Mouse (Mus musculus) hindbrain, postnatal 0 days (tissue): ENCODE results near the gene Lrrn4cl. TPM values are rescaled to one million over a fixed set of nuclear protein-coding genes. Genes with fewer than 3 reads are reported as not detected.

Experiments
- ATAC-seq: fragments of 200-750 bp; cut with Nextera tagmentation; 2 replicates; pipeline ENCODE4 v1.8.0; 2017; ENCODE audit warnings: mild to moderate bottlenecking, moderate TSS enrichment, moderate library complexity
- DNase-seq: peaks from one replicate; pipeline ENCODE4 v3.0.0-alpha.2; 2015; ENCODE audit warnings: low spot score
- H3K27ac ChIP-seq: fragments of 300-500 bp; sonication (generic); 2 replicates; pipeline ENCODE4 v1.5.1; 2014; ENCODE audit warnings: mild to moderate bottlenecking
- H3K27me3 ChIP-seq: fragments of 300-500 bp; sonication (generic); 2 replicates; pipeline ENCODE4 v1.6.1; 2014; ENCODE audit warnings: low read length, mixed read lengths; ENCODE audit not compliant: insufficient read depth
- H3K36me3 ChIP-seq: fragments of 300-500 bp; sonication (generic); 2 replicates; pipeline ENCODE4 v1.6.1; 2014; ENCODE audit warnings: low read length, mixed read lengths; ENCODE audit not compliant: insufficient read depth
- H3K4me1 ChIP-seq: fragments of 300-500 bp; sonication (generic); 2 replicates; pipeline ENCODE4 v1.6.1; 2014; ENCODE audit warnings: antibody characterized with exemption, low read length, mixed read lengths; ENCODE audit not compliant: insufficient read depth
- H3K4me2 ChIP-seq: fragments of 300-500 bp; sonication (generic); 2 replicates; pipeline ENCODE4 v1.6.1; 2014; ENCODE audit warnings: low read depth, mild to moderate bottlenecking, low read length, moderate library complexity, mixed read lengths
- H3K4me3 ChIP-seq: fragments of 300-500 bp; sonication (generic); 2 replicates; pipeline ENCODE4 v1.5.1; 2014; ENCODE audit warnings: low read length
- H3K9ac ChIP-seq: fragments of 300-500 bp; sonication (generic); replicated peaks from 2 replicates; pipeline ENCODE4 v1.6.1; 2014; ENCODE audit warnings: mild to moderate bottlenecking, low read length, moderate library complexity, mixed read lengths
- H3K9me3 ChIP-seq: fragments of 300-500 bp; sonication (generic); 2 replicates; pipeline ENCODE4 v1.6.1; 2016; ENCODE audit warnings: low read length, mixed read lengths
- CTCF ChIP-seq: IDR thresholded peaks from 2 replicates; pipeline ENCODE4 v1.5.1; 2016; ENCODE audit warnings: antibody characterized with exemption, control low read depth, low read depth
- WGBS: fragments of 180-500 bp; shearing (Covaris S2); extraction: QIAGEN DNeasy Blood & Tissue Kit; methylation state at CpG from one replicate; pipeline ENCODE4 v1.1.7; 2014; 5-methylcytosine and 5-hydroxymethylcytosine counted together
- polyA plus RNA-seq: library from polyadenylated mRNA; unstranded; fragments of >200 nt; fragmentation: Nextera tagmentation; extraction: Ambion mirVana; gene quantifications from 2 replicates; pipeline ENCODE4 v1.2.1, GENCODE M21; 2015
- total RNA-seq: library from RNA; depleted of rRNA; stranded (reverse); fragments of >200 nt; gene quantifications from 2 replicates; pipeline ENCODE4 v1.2.3, GENCODE M21; 2014

Lrrn4cl gene
- total and polyA plus RNA-seq, 2 experiments from 2014 or later, result 1.6 to 1.8 TPM

GRCm38 (mm10) chr19:8838041-8838730 is 12.4 kb upstream of the Lrrn4cl start:
- H3K4me1 ChIP-seq, result peaks cover 8% of the 10 kb centered on the region
- DNase-seq, result peak; percentile 67
- H3K4me3 ChIP-seq, result peak overlapping the region; percentile 51
- H3K9ac ChIP-seq, result peak overlapping the region; percentile 73
- peak overlapping the region; percentile 97 for H3K27ac ChIP-seq
- no peak for ATAC-seq
- peak overlapping the region; percentile 91 for H3K4me2 ChIP-seq
- WGBS, result 9% methylated on average over 15 of the region's 15 CpGs
- peaks cover 14% of the 10 kb centered on the region; the same call in 1 of the 2 replicates for H3K36me3 ChIP-seq
- no peaks in the 10 kb centered on the region for H3K9me3 ChIP-seq
- no peaks in the 10 kb centered on the region for H3K27me3 ChIP-seq
- TF ChIP-seq CTCF, result no peak

GRCm38 (mm10) chr19:8839103-8839907 is 11.3 kb upstream of the Lrrn4cl start, which contains the start of gene Gng3:
Gene Gng3, minus strand, starts transcription at chr19:8839194.
- peak within 1 kb of the TSS; percentile 51 for H3K4me3 ChIP-seq
- WGBS, result 30% methylated on average over 11 of the region's 11 CpGs
- TF ChIP-seq CTCF, result peak; percentile 12; the same call in 1 of the 2 replicates
- peaks cover 10% of the 10 kb centered on the region; the same call in 1 of the 2 replicates for H3K36me3 ChIP-seq
- H3K4me1 ChIP-seq, result peaks cover 8% of the 10 kb centered on the region
- no peaks in the 10 kb centered on the region for H3K9me3 ChIP-seq
- DNase-seq, result peak; percentile 92
- peak within 1 kb of the TSS; percentile 73 for H3K9ac ChIP-seq
- H3K4me2 ChIP-seq, result peak within 1 kb of the TSS; percentile 91
- H3K27ac ChIP-seq, result peak within 1 kb of the TSS; percentile 97
- H3K27me3 ChIP-seq, result no peaks in the 10 kb centered on the region
- ATAC-seq, result peak; percentile 87

GRCm38 (mm10) chr19:8839908-8840791 is 10.4 kb upstream of the Lrrn4cl start:
- DNase-seq (peak; percentile 76), ATAC-seq (peak; percentile 28)
- WGBS, result 12% methylated on average over 29 of the region's 29 CpGs
- H3K36me3 ChIP-seq, result peaks cover 3% of the 10 kb centered on the region; the same call in 1 of the 2 replicates
- no peaks in the 10 kb centered on the region for H3K27me3 ChIP-seq
- no peak for TF ChIP-seq CTCF
- H3K27ac ChIP-seq, result peak overlapping the region; percentile 97
- H3K9me3 ChIP-seq, result no peaks in the 10 kb centered on the region
- peak overlapping the region; percentile 51 for H3K4me3 ChIP-seq
- peak overlapping the region; percentile 91 for H3K4me2 ChIP-seq
- H3K9ac ChIP-seq, result peak overlapping the region; percentile 73
- H3K4me1 ChIP-seq, result peaks cover 8% of the 10 kb centered on the region

GRCm38 (mm10) chr19:8841012-8841411 is 9.6 kb upstream of the Lrrn4cl start:
- DNase-seq (no peak), ATAC-seq (no peak)
- WGBS, result 86% methylated on average over 7 of the region's 7 CpGs

GRCm38 (mm10) chr19:8842961-8843360 is 7.6 kb upstream of the Lrrn4cl start:
- TF ChIP-seq CTCF, result no peak
- Histone ChIP-seq H3K9ac (no peak overlapping the region), H3K36me3 (peaks cover 26% of the 10 kb centered on the region), H3K9me3 (no peaks in the 10 kb centered on the region), H3K27me3 (no peaks in the 10 kb centered on the region), H3K4me1 (peaks cover 8% of the 10 kb centered on the region), H3K4me2 (no peak overlapping the region), H3K4me3 (no peak overlapping the region), H3K27ac (no peak overlapping the region)
- 87% methylated on average over 6 of the region's 6 CpGs for WGBS
- DNase-seq (no peak), ATAC-seq (no peak)

More at GRCm38 (mm10) chr19:8841012-8841411, 9.6 kb upstream of the Lrrn4cl start:
- Histone ChIP-seq H3K9me3 (no peaks in the 10 kb centered on the region), H3K4me1 (peaks cover 8% of the 10 kb centered on the region), H3K9ac (peak overlapping the region; percentile 73), H3K36me3 (peaks cover 8% of the 10 kb centered on the region; the same call in 1 of the 2 replicates), H3K4me2 (peak overlapping the region; percentile 91), H3K27ac (peak overlapping the region; percentile 97; the same call in 1 of the 2 replicates), H3K27me3 (no peaks in the 10 kb centered on the region), H3K4me3 (peak overlapping the region; percentile 51)
- TF ChIP-seq CTCF, result no peak
